Comparison of ENCODE assay signal across 26 mouse cellular contexts in genomic region chr11:33668376-33668775, GRCm38 (mm10).
"Had no signal": no experiment of that assay in that cellular context is flagged by ENCODE, and none has a peak within 500 bp of the region (broad histone marks: within the 10 kb centered on the region; RNA-seq: fewer than 3 reads in every experiment).

No protein-coding gene starts in this region.

- H3K36me3 ChIP-seq: heart, embryonic 13.5 days; heart, embryonic 15.5 days; hindbrain, embryonic 15.5 days; intestine, embryonic 15.5 days; limb, embryonic 10.5 days; limb, embryonic 12.5 days; liver, embryonic 13.5 days; liver, embryonic 15.5 days had no signal

- H3K27me3 ChIP-seq: heart, embryonic 13.5 days; heart, embryonic 15.5 days; hindbrain, embryonic 15.5 days; intestine, embryonic 15.5 days; liver, embryonic 13.5 days; liver, embryonic 15.5 days had no signal

- H3K4me2 ChIP-seq: heart, embryonic 11.5 days; heart, embryonic 13.5 days; heart, embryonic 15.5 days; hindbrain, embryonic 15.5 days; intestine, embryonic 15.5 days; limb, embryonic 12.5 days; liver, embryonic 11.5 days; liver, embryonic 13.5 days; liver, embryonic 15.5 days had no signal

- H3K9ac ChIP-seq: heart, embryonic 13.5 days; heart, embryonic 15.5 days; hindbrain, embryonic 15.5 days; intestine, embryonic 15.5 days; limb, embryonic 12.5 days; liver, embryonic 13.5 days; liver, embryonic 15.5 days; liver, postnatal 0 days had no signal

- DNase-seq: gastrocnemius, adult 2 months; gastrocnemius, postnatal 10 days; gastrocnemius, postnatal 25 days; heart, adult 2 months; heart, postnatal 4 days; kidney, adult 18-20 months; kidney, adult 8-10 months; kidney, postnatal 10 days; kidney, postnatal 25 days; kidney, postnatal 4 days; liver; liver, embryonic 13.5 days; liver, postnatal 0 days had no signal

- H3K9me3 ChIP-seq: heart, embryonic 13.5 days; heart, embryonic 15.5 days; hindbrain, embryonic 15.5 days; intestine, embryonic 15.5 days; limb, embryonic 10.5 days; limb, embryonic 12.5 days; liver, embryonic 13.5 days; liver, embryonic 15.5 days had no signal

- H3K4me3 ChIP-seq: gastrocnemius, adult 2 months; heart, adult 2 months; heart, embryonic 13.5 days; heart, embryonic 15.5 days; hindbrain, embryonic 15.5 days; intestine, embryonic 15.5 days; layer of hippocampus, adult 2 months; left cerebral cortex, adult 2 months; limb, embryonic 10.5 days; limb, embryonic 12.5 days; liver, embryonic 13.5 days; liver, embryonic 15.5 days had no signal

- H3K27ac ChIP-seq: gastrocnemius, adult 2 months; heart, adult 2 months; heart, embryonic 13.5 days; heart, embryonic 15.5 days; hindbrain, embryonic 15.5 days; intestine, embryonic 15.5 days; layer of hippocampus, adult 2 months; left cerebral cortex, adult 2 months; limb, embryonic 10.5 days; limb, embryonic 12.5 days; liver, embryonic 13.5 days; liver, embryonic 15.5 days had no signal

- ATAC-seq: inflammation-experienced regulatory T-cells, adult 6 months; intestine, embryonic 15.5 days; intestine, postnatal 0 days; liver, postnatal 0 days had no signal

- H3K4me1 ChIP-seq: heart, embryonic 13.5 days; heart, embryonic 15.5 days; intestine, embryonic 15.5 days; liver, embryonic 13.5 days; liver, embryonic 15.5 days had no signal
